ENCODE assay signal across 1 mouse cellular context in the genomic region with DNA sequence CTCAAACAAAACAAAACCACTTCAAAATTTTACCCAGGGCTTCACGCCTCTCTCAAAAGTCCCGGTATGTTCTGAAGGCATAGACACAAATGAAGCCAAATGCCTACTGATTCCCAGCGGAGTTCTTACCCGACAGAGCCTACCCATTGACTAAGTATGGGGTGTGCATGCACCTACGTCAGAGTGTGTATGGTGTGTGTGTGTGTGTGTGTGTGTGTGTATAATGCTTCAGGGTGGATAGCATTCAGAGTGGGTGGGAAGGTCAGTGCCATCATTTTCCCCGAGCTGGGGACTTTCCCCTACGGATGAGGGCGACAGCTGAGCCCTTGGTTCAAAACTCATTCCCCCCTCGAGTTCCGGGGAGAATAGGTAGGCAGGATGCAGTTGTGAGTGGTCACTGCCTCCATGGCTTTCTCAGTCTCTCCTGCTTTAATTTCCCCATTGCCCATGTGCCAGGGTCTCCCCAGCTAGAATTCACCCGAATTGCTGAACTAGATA.
TF ChIP-seq lines count a peak whose summit lies in the region.

No protein-coding gene starts in this region.

TF ChIP-seq in CH12.LX, 34 proteins besides CTCF, POLR2A, EP300 and RAD21 (continued from another document):
- TF ChIP-seq POLR2AphosphoS2 (IDR thresholded peaks at IDR 0.05; ENCODE audit: low read depth, low read length) (no peak), E2F4 (IDR thresholded peaks at IDR 0.05; ENCODE audit: insufficient replicate concordance, low read depth, low read length) (no peak), TBP (conservative IDR thresholded peaks at IDR 0.05; ENCODE audit: low read depth, low read length) (no peak), MXI1 (IDR thresholded peaks at IDR 0.05; ENCODE audit: low read depth, low read length) (no peak; the same call in none of the 2 replicates), NELFE (IDR thresholded peaks at IDR 0.05; ENCODE audit: low read depth, low read length) (no peak), UBTF (IDR thresholded peaks at IDR 0.05; ENCODE audit: low read depth, low read length) (no peak), MAX (IDR thresholded peaks at IDR 0.05; ENCODE audit: low read length) (no peak), PAX5 (IDR thresholded peaks at IDR 0.05; ENCODE audit: low read length) (no peak)
